Mouse (Mus musculus) monocyte, adult 5-6 weeks (primary cell): ENCODE results near the gene Ly6g5b. TPM values are rescaled to one million over a fixed set of nuclear protein-coding genes. Genes with fewer than 3 reads are reported as not detected.

ENCODE experiments used
- ATAC-seq: fragments of 153-309, 156-312 bp; replicated peaks from 2 replicates; pipeline ENCODE4 v1.8.0; 2017; ENCODE audit warnings: mild to moderate bottlenecking; ENCODE audit not compliant: low TSS enrichment, insufficient number of reproducible peaks, severe bottlenecking, poor library complexity, low FRiP score
- total RNA-seq: library from RNA; stranded (forward); fragments of 200-1000, 200-491, 200-594 nt; gene quantifications from 3 replicates; pipeline ENCODE4 v1.2.3, GENCODE M21; 2017

Gene Ly6g5b
- total RNA-seq, 1 experiment from 2014 or later = not detected

- peak; percentile 88 for ATAC-seq
Observed at GRCm38 (mm10) chr17:35121143-35121799, 6.0 kb upstream of the Ly6g5b start, which contains the start of gene Gpank1. TSS of gene Gpank1 (plus strand) at chr17:35121455.

GRCm38 (mm10) chr17:35120745-35121142 lies 5.5 kb upstream of the Ly6g5b start:
- no peak for ATAC-seq

GRCm38 (mm10) chr17:35111774-35112173 lies 3.5 kb downstream of the Ly6g5b start:
- no peak for ATAC-seq

- ATAC-seq = no peak
Observed at GRCm38 (mm10) chr17:35108097-35108496, 7.1 kb downstream of the Ly6g5b start, which contains the start of gene Ly6g5c. TSS of gene Ly6g5c (plus strand) at chr17:35108279.

- no peak for ATAC-seq
Observed at GRCm38 (mm10) chr17:35106522-35106921, 8.7 kb downstream of the Ly6g5b start.

- no peak for ATAC-seq
Observed at GRCm38 (mm10) chr17:35105740-35106389, 9.4 kb downstream of the Ly6g5b start.

- ATAC-seq = no peak
Observed at GRCm38 (mm10) chr17:35104754-35105153, 10.5 kb downstream of the Ly6g5b start.

GRCm38 (mm10) chr17:35104079-35104478 lies 11.1 kb downstream of the Ly6g5b start:
- no peak for ATAC-seq

GRCm38 (mm10) chr17:35103221-35103690 lies 12.0 kb downstream of the Ly6g5b start:
- ATAC-seq = no peak

GRCm38 (mm10) chr17:35102299-35102698 lies 12.9 kb downstream of the Ly6g5b start:
- no peak for ATAC-seq

- ATAC-seq = no peak
Observed at GRCm38 (mm10) chr17:35101161-35101560, 14.1 kb downstream of the Ly6g5b start.

- ATAC-seq = no peak
Observed at GRCm38 (mm10) chr17:35100196-35100765, 14.9 kb downstream of the Ly6g5b start.

GRCm38 (mm10) chr17:35097164-35097655 lies 18.0 kb downstream of the Ly6g5b start:
- ATAC-seq = no peak

- ATAC-seq = no peak
Observed at GRCm38 (mm10) chr17:35096597-35096996, 18.6 kb downstream of the Ly6g5b start.

- no peak for ATAC-seq
Observed at GRCm38 (mm10) chr17:35094475-35095365, 20.5 kb downstream of the Ly6g5b start.

- ATAC-seq = no peak
Observed at GRCm38 (mm10) chr17:35092403-35093198, 22.6 kb downstream of the Ly6g5b start.

- ATAC-seq = no peak
Observed at GRCm38 (mm10) chr17:35090166-35090932, 24.9 kb downstream of the Ly6g5b start.
